Mouse (Mus musculus) gastrocnemius, adult 2 months (tissue): ENCODE measurements around the gene Rad51b. TPM values are rescaled to one million over a fixed set of nuclear protein-coding genes. Genes with fewer than 3 reads are reported as not detected.

Experiments used
- DNase-seq: peaks from one replicate; pipeline ENCODE4 v3.0.0; 2022
- H3K27ac ChIP-seq: fragments of 200-600 bp; 2 replicates; pipeline ENCODE4 v1.8.1; 2022; ENCODE audit warnings: mild to moderate bottlenecking
- H3K4me3 ChIP-seq: fragments of 200-600 bp; 2 replicates; pipeline ENCODE4 v1.8.1; 2022; ENCODE audit warnings: mild to moderate bottlenecking, moderate library complexity
- CTCF ChIP-seq: fragments of 200-600 bp; IDR thresholded peaks from 2 replicates; pipeline ENCODE4 v1.8.1; 2022; ENCODE audit warnings: antibody characterized with exemption, mild to moderate bottlenecking, moderate library complexity
- intact Hi-C: fragments of 180-260 bp; cut with DNase I; formaldehyde crosslinking; loops from one replicate; pipeline ENCODE4 v1.15.1; 2025
- total RNA-seq, 2 experiments: library from RNA; stranded (reverse); gene quantifications; 2 replicates each; pipeline ENCODE4 v1.2.3; 2021

Rad51b gene
- total RNA-seq, 2 experiments from 2014 or later: 0.11 TPM; not detected in 1

DNA sequence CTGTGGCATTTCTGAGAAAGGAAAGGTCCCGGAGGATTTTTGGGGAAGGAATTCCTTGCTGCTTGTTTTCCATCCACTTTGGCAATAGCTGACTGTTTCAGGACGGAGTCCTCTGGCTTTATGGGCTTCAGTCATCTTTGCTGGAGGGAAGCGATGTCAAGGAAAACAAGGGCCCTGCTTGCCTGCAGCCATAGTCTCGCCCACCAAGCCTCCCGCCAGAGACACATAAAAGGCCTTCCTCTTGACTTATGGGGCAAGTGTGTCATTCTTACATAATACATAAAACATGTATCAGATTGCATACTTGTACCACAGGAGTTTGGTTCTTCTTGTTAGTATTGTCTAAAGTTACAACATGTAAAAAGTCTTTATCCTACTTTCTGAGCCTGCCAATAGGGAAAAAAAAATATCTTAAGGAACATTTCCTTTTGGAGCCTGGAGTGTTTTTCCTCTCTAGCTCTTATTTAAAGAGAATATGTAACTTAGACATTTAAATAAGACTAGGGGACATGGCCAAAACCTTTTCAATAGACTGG lies 49.2 kb downstream of the Rad51b start:
- no peak for DNase-seq
- intact Hi-C loops: no loop called here

DNA sequence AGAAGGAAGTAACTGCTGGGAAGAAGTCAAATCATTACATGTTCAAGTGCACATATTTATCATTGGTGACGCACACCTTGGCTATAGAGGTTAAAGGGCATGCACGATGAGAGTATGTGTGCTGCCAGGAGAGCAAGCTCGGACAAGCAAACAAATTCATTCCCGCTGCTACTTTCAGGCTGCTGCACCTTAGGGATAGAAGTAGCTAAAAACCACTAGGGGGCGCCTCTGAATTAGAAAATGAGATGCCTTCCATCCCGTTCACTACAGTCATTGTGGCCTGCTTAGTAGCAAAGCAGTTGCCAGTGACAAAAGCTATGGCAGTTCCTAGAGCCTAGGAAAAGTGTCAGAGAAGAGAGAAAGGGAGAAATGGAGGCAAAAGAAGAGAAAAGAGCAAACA lies 50.6 kb downstream of the Rad51b start:
- peak; percentile 91 for TF ChIP-seq CTCF
- DNase-seq: peak; percentile 45
- H3K27ac ChIP-seq: no peak overlapping the region
- intact Hi-C loops: no loop called here
- H3K4me3 ChIP-seq: no peak overlapping the region

More for the DNA sequence above, 49.2 kb downstream of the Rad51b start:
- no peak for TF ChIP-seq CTCF
- Histone ChIP-seq H3K4me3 (no peak overlapping the region), H3K27ac (no peak overlapping the region)

DNA sequence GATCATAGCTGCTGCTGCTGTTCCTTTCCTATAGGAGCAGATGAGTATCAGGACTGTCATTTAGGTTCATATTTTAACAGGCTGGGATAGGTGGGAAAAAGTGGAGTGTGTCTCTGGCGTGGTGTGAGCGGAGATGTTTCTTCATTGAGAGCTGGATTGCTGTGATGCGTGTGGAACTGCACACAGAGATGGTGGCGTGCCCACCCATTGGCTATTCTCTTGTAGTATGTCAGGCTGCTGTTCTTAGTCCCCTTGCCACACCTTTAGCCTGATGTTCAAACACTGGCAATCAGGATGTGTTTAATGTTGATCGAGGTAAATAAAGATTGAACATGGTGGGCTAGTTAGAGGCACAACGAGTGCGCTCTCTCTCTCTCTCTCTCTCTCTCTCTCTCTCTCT lies 54.4 kb downstream of the Rad51b start:
- no peak for DNase-seq
- Histone ChIP-seq H3K27ac (no peak overlapping the region), H3K4me3 (no peak overlapping the region)
- intact Hi-C loops: no loop called here
- TF ChIP-seq CTCF: no peak

DNA sequence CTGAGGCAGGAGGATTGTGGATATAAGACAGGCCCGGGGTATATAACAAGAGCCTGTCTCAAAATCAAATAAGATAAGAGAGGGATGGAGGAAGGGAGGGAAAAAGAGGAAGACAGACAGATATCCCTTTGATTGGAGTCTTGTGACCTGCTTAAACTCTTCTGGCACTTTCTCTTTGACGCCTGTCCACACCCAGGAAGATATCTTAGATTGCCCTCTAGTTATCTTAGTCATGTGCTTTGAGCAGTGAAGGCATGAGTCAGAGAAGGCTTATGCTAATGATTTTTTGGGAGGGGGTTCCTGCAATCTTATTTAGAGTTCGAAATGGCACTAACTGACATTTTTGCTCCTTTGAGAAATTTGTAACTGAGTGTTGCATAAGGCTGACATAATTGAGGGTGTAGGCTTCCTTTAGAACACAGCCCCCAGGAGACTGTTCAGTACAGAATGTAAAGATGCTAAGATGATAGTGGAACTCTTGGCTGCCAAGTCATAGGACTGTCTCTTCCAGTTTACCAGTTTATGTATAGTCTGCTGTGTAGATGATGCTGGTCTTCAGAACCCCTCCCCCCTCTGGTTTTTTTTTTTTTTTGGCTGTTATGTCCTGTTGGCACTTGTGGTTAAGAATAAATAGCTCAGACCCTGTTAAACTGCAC lies 55.1 kb downstream of the Rad51b start:
- H3K27ac ChIP-seq: 0 out of 2 replicates have a peak overlapping the region, but pooled peaks have one; percentile 16
- intact Hi-C loops: no loop called here
- H3K4me3 ChIP-seq: no peak overlapping the region
- TF ChIP-seq CTCF: no peak
- DNase-seq: no peak

DNA sequence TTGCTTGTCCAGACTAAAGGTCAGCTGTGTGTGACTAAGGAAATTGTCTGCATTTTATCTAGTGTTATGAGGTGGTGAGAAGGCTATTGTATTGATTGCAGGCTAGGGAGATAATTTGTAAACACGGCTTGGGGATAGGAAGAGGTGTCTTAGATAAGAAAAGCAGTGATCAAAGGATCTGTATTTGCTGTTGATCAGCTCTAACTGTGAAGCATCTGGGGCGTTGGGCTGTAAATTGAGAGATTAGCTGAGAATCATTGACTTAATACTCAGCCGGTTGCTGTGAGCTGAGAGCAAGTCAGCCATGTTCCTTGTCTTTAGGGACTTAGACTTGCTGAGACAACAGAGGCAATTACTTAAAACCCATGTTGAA lies 55.6 kb downstream of the Rad51b start:
- peak overlapping the region; percentile 38; the same call in 1 of the 2 replicates for H3K27ac ChIP-seq
- intact Hi-C loops: no loop called here
- no peak for DNase-seq

DNA sequence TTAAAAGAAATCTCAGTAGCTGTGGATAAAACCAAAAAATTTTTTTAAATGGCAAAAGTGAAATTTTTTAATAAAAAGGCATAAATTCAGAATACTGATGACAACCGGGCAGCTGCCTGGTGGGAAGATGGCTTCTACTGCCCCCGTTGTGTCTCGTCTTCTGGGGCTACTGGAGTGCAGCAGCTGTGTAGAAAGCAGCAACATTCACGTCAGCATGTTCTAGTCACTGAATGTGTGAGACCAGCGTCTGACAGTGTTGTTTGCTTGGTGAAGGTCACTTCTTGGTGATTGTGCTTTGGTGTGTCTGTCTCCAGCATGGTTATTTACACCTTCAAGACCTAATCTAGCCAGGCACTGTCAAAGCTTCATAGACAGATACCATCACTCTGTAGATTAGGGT lies 56.3 kb downstream of the Rad51b start:
- no peak for TF ChIP-seq CTCF
- Histone ChIP-seq H3K27ac (0 out of 2 replicates have a peak overlapping the region, but pooled peaks have one; percentile 43), H3K4me3 (no peak overlapping the region)
- no peak for DNase-seq
- intact Hi-C loops: no loop called here

More for the DNA sequence above, 55.6 kb downstream of the Rad51b start:
- no peak for TF ChIP-seq CTCF
- no peak overlapping the region for H3K4me3 ChIP-seq

DNA sequence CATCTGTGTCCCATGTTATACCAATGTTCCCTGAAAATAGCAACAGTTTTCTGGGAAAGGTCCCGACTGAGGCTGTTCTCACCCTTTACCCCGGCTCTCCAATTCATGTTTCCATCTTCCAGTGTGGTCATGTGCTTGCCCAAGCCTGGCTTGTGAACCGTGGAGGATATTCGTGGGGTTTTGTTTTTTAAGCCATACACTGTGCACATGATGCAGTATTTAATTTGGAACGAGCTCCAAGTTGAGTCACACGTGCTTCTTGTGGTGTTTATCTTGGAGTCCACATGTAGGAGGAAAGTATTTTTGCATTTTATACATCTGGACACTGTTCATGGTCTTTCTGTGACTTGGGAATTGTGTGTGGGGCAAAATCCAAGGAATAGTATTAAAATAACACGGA lies 57.5 kb downstream of the Rad51b start:
- H3K27ac ChIP-seq: no peak overlapping the region; the same call in 1 of the 2 replicates
- no peak for DNase-seq

DNA sequence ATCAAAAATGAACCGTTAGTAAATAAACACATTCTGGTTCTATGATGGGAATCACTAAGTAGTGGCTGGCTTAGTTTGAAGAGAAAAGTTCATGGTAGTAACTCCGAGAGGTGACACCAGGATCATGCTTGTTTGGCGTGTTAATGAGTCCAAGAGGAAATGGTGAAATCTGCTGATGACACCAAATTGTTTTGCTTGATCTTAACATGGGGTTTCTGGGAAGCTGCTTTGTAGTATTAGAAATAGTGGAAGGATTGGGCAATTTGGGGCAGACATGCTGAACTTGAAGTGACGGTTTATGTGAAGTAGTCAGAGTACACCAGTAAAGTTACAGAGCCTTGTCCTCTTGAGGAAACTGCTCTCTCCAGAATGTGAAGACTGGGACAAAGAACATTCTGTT lies 59.1 kb downstream of the Rad51b start:
- no peak overlapping the region for H3K27ac ChIP-seq
- no peak for DNase-seq
- H3K4me3 ChIP-seq: no peak overlapping the region
- intact Hi-C loops: no loop called here
- no peak for TF ChIP-seq CTCF

More for the DNA sequence above, 57.5 kb downstream of the Rad51b start:
- H3K4me3 ChIP-seq: no peak overlapping the region
- intact Hi-C loops: no loop called here
- TF ChIP-seq CTCF: no peak

DNA sequence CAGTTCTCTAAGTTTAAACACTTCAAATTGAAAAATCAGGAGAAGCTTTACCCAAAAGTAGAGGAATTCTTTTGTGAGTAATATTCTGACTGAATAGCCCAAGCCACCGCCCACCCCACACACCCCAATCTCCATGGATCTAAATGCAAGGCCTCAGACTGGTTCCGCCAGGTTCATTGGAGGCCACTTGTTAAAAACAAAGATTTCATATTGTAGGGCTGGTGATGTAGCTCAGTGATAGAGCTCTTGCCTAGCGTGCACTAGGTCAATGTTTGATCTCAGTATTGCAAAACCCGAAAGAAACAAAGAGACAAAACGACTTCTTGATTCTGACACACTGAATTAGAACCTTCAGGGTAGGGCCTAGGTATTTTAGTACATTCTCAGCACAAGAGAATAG lies 60.5 kb downstream of the Rad51b start:
- Histone ChIP-seq H3K4me3 (no peak overlapping the region), H3K27ac (no peak overlapping the region)
- intact Hi-C loops: loop anchor here (2.0 kb wide), 1 partner anchor 783 kb away; no protein-coding TSS in a partner anchor
- TF ChIP-seq CTCF: no peak
- DNase-seq: no peak

DNA sequence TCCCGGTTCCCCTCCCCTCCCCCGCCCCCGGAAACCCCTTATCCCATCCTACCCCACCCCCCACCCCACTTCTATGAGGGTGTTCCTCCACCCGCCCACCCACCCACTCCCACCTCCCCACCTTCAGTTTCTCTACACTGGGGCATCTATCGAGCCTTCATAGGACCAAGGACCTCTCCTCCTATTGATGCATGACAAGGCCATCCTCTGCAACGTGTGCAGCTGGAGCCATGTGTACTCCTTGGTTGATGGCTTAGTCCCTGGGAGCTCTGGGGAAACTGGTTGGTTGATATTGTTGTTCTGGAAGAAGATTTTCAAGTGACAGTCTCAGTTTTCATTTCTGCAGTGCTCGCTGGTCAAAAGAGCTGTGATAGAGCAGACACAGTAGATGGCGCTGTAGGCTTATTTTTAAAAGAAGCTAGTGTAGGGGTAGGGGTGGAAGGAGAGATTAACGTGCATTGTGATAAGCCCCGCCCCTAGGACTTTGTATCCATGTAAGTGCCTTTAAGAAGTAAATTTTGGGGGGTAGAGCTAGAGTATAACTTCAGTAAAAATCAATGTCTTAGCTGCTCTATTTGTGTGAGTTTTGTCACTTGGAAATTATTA lies 61.6 kb downstream of the Rad51b start:
- peak; percentile 35 for DNase-seq
- intact Hi-C loops: loop anchor here (2.0 kb wide), 1 partner anchor 782 kb away; no protein-coding TSS in a partner anchor
- Histone ChIP-seq H3K27ac (no peak overlapping the region), H3K4me3 (no peak overlapping the region)
- TF ChIP-seq CTCF: peak; percentile 84

DNA sequence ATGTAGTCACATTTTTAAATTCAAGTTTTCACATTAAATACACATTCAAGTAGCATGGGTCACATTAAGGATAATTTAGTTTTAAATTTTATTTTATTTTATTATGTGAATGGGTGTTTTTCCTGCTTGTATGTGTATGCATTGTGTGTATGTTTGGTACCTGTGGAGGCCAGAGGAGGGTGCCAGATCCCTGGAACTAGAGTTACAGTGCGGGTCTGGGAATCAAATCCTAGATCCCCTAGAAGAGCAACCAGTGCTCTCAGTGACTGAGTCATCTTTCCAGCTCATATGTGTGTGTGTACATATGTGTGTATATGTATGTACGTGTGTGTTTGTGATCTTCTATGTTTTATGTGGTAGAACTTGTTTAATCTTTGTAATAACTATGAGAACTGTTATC lies 62.3 kb downstream of the Rad51b start:
- TF ChIP-seq CTCF: peak; percentile 31; the same call in 1 of the 2 replicates
- intact Hi-C loops: loop anchor here (2.0 kb wide), 1 partner anchor 781 kb away; no protein-coding TSS in a partner anchor
- H3K4me3 ChIP-seq: no peak overlapping the region
- DNase-seq: no peak
- H3K27ac ChIP-seq: no peak overlapping the region

DNA sequence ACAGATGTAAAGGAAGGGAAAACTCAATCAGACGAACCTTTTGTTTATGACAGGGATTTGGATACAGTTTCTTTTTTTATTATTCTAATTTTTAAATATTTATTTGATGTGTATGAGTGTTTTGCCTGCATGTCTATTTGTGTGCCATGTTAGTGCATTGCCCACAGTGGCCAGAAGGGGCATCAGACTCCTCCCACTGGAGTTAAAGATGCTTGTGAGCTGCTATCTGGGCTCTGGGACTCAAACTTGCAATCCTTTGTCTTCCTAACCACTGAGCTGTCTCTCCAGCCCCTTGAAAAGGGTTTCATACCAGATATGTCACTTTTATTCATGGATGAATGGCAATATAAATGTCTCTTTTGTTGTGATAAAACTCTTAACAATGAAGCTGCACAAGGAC lies 65.1 kb downstream of the Rad51b start:
- no peak overlapping the region for H3K27ac ChIP-seq
- H3K4me3 ChIP-seq: no peak overlapping the region
- intact Hi-C loops: loop anchor here (5.0 kb wide), 1 partner anchor 250 kb away; no protein-coding TSS in a partner anchor
- TF ChIP-seq CTCF: peak; percentile 67
- DNase-seq: peak; percentile 25

DNA sequence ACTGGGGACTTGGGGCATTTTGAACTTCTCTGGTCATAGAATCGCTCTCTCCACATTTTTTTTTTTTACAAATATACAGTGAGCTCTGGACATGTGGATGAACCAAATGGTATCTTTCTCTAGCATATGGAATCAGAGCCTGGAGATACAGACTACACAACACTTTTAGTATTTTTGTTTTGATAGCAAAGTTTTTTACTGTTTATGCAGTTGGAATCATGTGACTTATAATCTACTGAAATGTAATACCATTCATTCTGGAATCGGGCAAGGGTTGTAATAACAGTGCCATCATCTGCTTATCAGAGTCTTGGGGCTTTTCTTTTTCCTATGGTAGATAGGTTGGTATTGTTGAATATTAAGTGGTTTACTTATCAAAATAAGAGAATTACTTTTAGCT lies 67.2 kb downstream of the Rad51b start:
- Histone ChIP-seq H3K4me3 (no peak overlapping the region), H3K27ac (no peak overlapping the region)
- no peak for DNase-seq
- intact Hi-C loops: loop anchor here (5.0 kb wide), 1 partner anchor 248 kb away; no protein-coding TSS in a partner anchor
- no peak for TF ChIP-seq CTCF
